Mouse (Mus musculus) kidney, embryonic 15.5 days (tissue): ENCODE results near the gene Hsp90aa1. TPM values are rescaled to one million over a fixed set of nuclear protein-coding genes. Genes with fewer than 3 reads are reported as not detected.
"Not testable (repeated sequence)": the region's sequence is repeated elsewhere in the genome, so short reads cannot be mapped to it uniquely, and the experiment has no call there.

Source experiments
- ATAC-seq: fragments of 200-750 bp; cut with Nextera tagmentation; replicated peaks from 2 replicates; pipeline ENCODE4 v1.8.0; 2017; ENCODE audit warnings: moderate TSS enrichment; ENCODE audit not compliant: low FRiP score
- H3K27ac ChIP-seq: fragments of 300-500 bp; sonication (generic); 2 replicates; pipeline ENCODE4 v1.5.1; 2015; ENCODE audit warnings: mild to moderate bottlenecking, inconsistent platforms
- H3K27me3 ChIP-seq: fragments of 300-500 bp; sonication (generic); 2 replicates; pipeline ENCODE4 v1.6.1; 2015; ENCODE audit warnings: inconsistent platforms
- H3K36me3 ChIP-seq: fragments of 300-500 bp; sonication (generic); 2 replicates; pipeline ENCODE4 v1.6.1; 2015; ENCODE audit warnings: inconsistent platforms
- H3K4me1 ChIP-seq: fragments of 300-500 bp; sonication (generic); 2 replicates; pipeline ENCODE4 v1.6.1; 2015; ENCODE audit warnings: inconsistent platforms
- H3K4me2 ChIP-seq: fragments of 300-500 bp; sonication (generic); 2 replicates; pipeline ENCODE4 v1.6.1; 2015; ENCODE audit warnings: moderate library complexity, mild to moderate bottlenecking, inconsistent platforms
- H3K4me3 ChIP-seq: fragments of 300-500 bp; sonication (generic); replicated peaks from 2 replicates; pipeline ENCODE4 v1.5.1; 2015; ENCODE audit warnings: mild to moderate bottlenecking, inconsistent platforms
- H3K9ac ChIP-seq: fragments of 300-500 bp; sonication (generic); 2 replicates; pipeline ENCODE4 v1.6.1; 2015; ENCODE audit warnings: mild to moderate bottlenecking, inconsistent platforms
- H3K9me3 ChIP-seq: fragments of 300-500 bp; sonication (generic); replicated peaks from 2 replicates; pipeline ENCODE4 v1.6.1; 2016; ENCODE audit warnings: inconsistent platforms
- WGBS: fragments of 180-500 bp; shearing (Covaris S2); methylation state at CpG from one replicate; pipeline ENCODE4 v1.1.7; 2015; ENCODE audit warnings: mixed read lengths; 5-methylcytosine and 5-hydroxymethylcytosine counted together
- polyA plus RNA-seq: library from polyadenylated mRNA; unstranded; fragments of >200 nt; fragmentation: Nextera tagmentation; extraction: Ambion mirVana; gene quantifications from 2 replicates; pipeline ENCODE4 v1.2.1, GENCODE M21; 2015

The Hsp90aa1 gene
- polyA plus RNA-seq, 1 experiment from 2014 or later = 994 TPM

- Histone ChIP-seq H3K27ac (no peak overlapping the region), H3K36me3 (no peaks in the 10 kb centered on the region), H3K4me3 (no peak overlapping the region), H3K9ac (no peak overlapping the region), H3K9me3 (0 out of 2 replicates have a peak, but pooled peaks cover 3% of the 10 kb centered on the region), H3K27me3 (no peaks in the 10 kb centered on the region), H3K4me1 (no peaks in the 10 kb centered on the region), H3K4me2 (no peak overlapping the region)
- WGBS = 93% methylated on average over 6 of the region's 6 CpGs
- no peak for ATAC-seq
Observed at GRCm38 (mm10) chr12:110713784-110714183, 11.3 kb upstream of the Hsp90aa1 start.

- Histone ChIP-seq H3K4me1 (peaks cover 9% of the 10 kb centered on the region), H3K36me3 (no peaks in the 10 kb centered on the region), H3K9ac (no peak overlapping the region), H3K9me3 (0 out of 2 replicates have a peak, but pooled peaks cover 3% of the 10 kb centered on the region), H3K27ac (no peak overlapping the region), H3K27me3 (no peaks in the 10 kb centered on the region), H3K4me2 (no peak overlapping the region), H3K4me3 (no peak overlapping the region)
- WGBS = 67% methylated on average over 5 of the region's 5 CpGs
- ATAC-seq = no peak
Observed at GRCm38 (mm10) chr12:110711270-110711669, 8.7 kb upstream of the Hsp90aa1 start.

GRCm38 (mm10) chr12:110707451-110707850 lies 4.9 kb upstream of the Hsp90aa1 start:
- Histone ChIP-seq H3K9ac (no peak overlapping the region), H3K27me3 (no peaks in the 10 kb centered on the region), H3K9me3 (no peaks in the 10 kb centered on the region), H3K4me3 (no peak overlapping the region), H3K36me3 (no peaks in the 10 kb centered on the region), H3K27ac (no peak overlapping the region), H3K4me2 (no peak overlapping the region), H3K4me1 (peaks cover 23% of the 10 kb centered on the region)
- WGBS = 84% methylated on average over 7 of the region's 7 CpGs
- ATAC-seq = no peak

GRCm38 (mm10) chr12:110706337-110707231 lies 4.1 kb upstream of the Hsp90aa1 start:
- peak overlapping the region; percentile 40 for H3K4me3 ChIP-seq
- no peaks in the 10 kb centered on the region for H3K9me3 ChIP-seq
- H3K36me3 ChIP-seq = no peaks in the 10 kb centered on the region
- 2% methylated on average over 27 of the region's 27 CpGs for WGBS
- no peaks in the 10 kb centered on the region for H3K27me3 ChIP-seq
- H3K9ac ChIP-seq = peak overlapping the region; percentile 26
- peak overlapping the region; percentile 74 for H3K4me2 ChIP-seq
- peak; percentile 84 for ATAC-seq
- peaks cover 23% of the 10 kb centered on the region for H3K4me1 ChIP-seq
- H3K27ac ChIP-seq = peak overlapping the region; percentile 19; the same call in 1 of the 2 replicates

GRCm38 (mm10) chr12:110705419-110705818 lies 2.9 kb upstream of the Hsp90aa1 start:
- H3K27me3 ChIP-seq, H3K36me3 ChIP-seq, H3K27ac ChIP-seq, ATAC-seq, H3K9ac ChIP-seq, H3K4me3 ChIP-seq, H3K9me3 ChIP-seq, H3K4me2 ChIP-seq: not testable (repeated sequence)
- peaks cover 29% of the 10 kb centered on the region for H3K4me1 ChIP-seq
- WGBS = 80% methylated on average over 4 of the region's 4 CpGs

GRCm38 (mm10) chr12:110703682-110704081 lies 1.2 kb upstream of the Hsp90aa1 start:
- no peaks in the 10 kb centered on the region for H3K9me3 ChIP-seq
- H3K27me3 ChIP-seq = no peaks in the 10 kb centered on the region
- 71% methylated on average over 7 of the region's 7 CpGs for WGBS
- H3K36me3 ChIP-seq = no peaks in the 10 kb centered on the region
- no peak overlapping the region for H3K9ac ChIP-seq
- H3K4me1 ChIP-seq = peaks cover 35% of the 10 kb centered on the region
- no peak for ATAC-seq
- H3K4me3 ChIP-seq = no peak overlapping the region
- no peak overlapping the region for H3K27ac ChIP-seq
- H3K4me2 ChIP-seq = no peak overlapping the region

GRCm38 (mm10) chr12:110703008-110703471 lies 512 bp upstream of the Hsp90aa1 start:
- Histone ChIP-seq H3K4me2 (0 out of 2 replicates have a peak overlapping the region, but pooled peaks have one; percentile 33), H3K4me1 (peaks cover 36% of the 10 kb centered on the region), H3K27me3 (no peaks in the 10 kb centered on the region), H3K9ac (no peak overlapping the region), H3K4me3 (no peak overlapping the region), H3K9me3 (no peaks in the 10 kb centered on the region), H3K36me3 (no peaks in the 10 kb centered on the region), H3K27ac (no peak overlapping the region)
- WGBS = 24% methylated on average over 8 of the region's 8 CpGs
- peak; percentile 66; the same call in 1 of the 2 replicates for ATAC-seq

GRCm38 (mm10) chr12:110701363-110701762 lies 1.2 kb downstream of the Hsp90aa1 start:
- peaks cover 34% of the 10 kb centered on the region for H3K4me1 ChIP-seq
- H3K4me2 ChIP-seq, H3K36me3 ChIP-seq, H3K4me3 ChIP-seq, H3K9me3 ChIP-seq, H3K27ac ChIP-seq, H3K9ac ChIP-seq, ATAC-seq, H3K27me3 ChIP-seq: not testable (repeated sequence)
- 25% methylated on average over 1 of the region's 3 CpGs for WGBS

- no peak overlapping the region for H3K27ac ChIP-seq
- WGBS = 70% methylated on average over 2 of the region's 2 CpGs
- no peaks in the 10 kb centered on the region for H3K27me3 ChIP-seq
- no peaks in the 10 kb centered on the region for H3K9me3 ChIP-seq
- H3K36me3 ChIP-seq = no peaks in the 10 kb centered on the region
- H3K4me1 ChIP-seq = peaks cover 30% of the 10 kb centered on the region
- ATAC-seq = no peak
- no peak overlapping the region for H3K4me3 ChIP-seq
- H3K9ac ChIP-seq = no peak overlapping the region
- no peak overlapping the region for H3K4me2 ChIP-seq
Observed at GRCm38 (mm10) chr12:110700730-110701129, 1.8 kb downstream of the Hsp90aa1 start.

- no peak overlapping the region for H3K9ac ChIP-seq
- H3K4me1 ChIP-seq = peaks cover 38% of the 10 kb centered on the region
- H3K4me2 ChIP-seq = peak overlapping the region; percentile 7; the same call in 1 of the 2 replicates
- H3K36me3 ChIP-seq = peaks cover 8% of the 10 kb centered on the region
- H3K27ac ChIP-seq = no peak overlapping the region
- no peaks in the 10 kb centered on the region for H3K27me3 ChIP-seq
- 54% methylated on average over 2 of the region's 2 CpGs for WGBS
- H3K9me3 ChIP-seq = no peaks in the 10 kb centered on the region
- ATAC-seq = no peak
- no peak overlapping the region for H3K4me3 ChIP-seq
Observed at GRCm38 (mm10) chr12:110699171-110699547, 3.4 kb downstream of the Hsp90aa1 start.

- no peak overlapping the region for H3K4me3 ChIP-seq
- H3K9me3 ChIP-seq = no peaks in the 10 kb centered on the region
- H3K36me3 ChIP-seq = peaks cover 12% of the 10 kb centered on the region
- no peak overlapping the region for H3K9ac ChIP-seq
- no peaks in the 10 kb centered on the region for H3K27me3 ChIP-seq
- no peak for ATAC-seq
- H3K27ac ChIP-seq = no peak overlapping the region
- WGBS = 46% methylated on average over 14 of the region's 15 CpGs
- peak overlapping the region; percentile 7; the same call in 1 of the 2 replicates for H3K4me2 ChIP-seq
- peaks cover 38% of the 10 kb centered on the region for H3K4me1 ChIP-seq
Observed at GRCm38 (mm10) chr12:110698523-110699170, 3.9 kb downstream of the Hsp90aa1 start.

GRCm38 (mm10) chr12:110698080-110698479 lies 4.4 kb downstream of the Hsp90aa1 start:
- no peak for ATAC-seq
- Histone ChIP-seq H3K27me3 (no peaks in the 10 kb centered on the region), H3K9ac (no peak overlapping the region), H3K4me2 (no peak overlapping the region), H3K4me1 (peaks cover 33% of the 10 kb centered on the region), H3K27ac (no peak overlapping the region), H3K36me3 (peaks cover 17% of the 10 kb centered on the region), H3K9me3 (no peaks in the 10 kb centered on the region), H3K4me3 (no peak overlapping the region)
- 100% methylated on average over 1 of the region's 1 CpGs for WGBS
